Mouse (Mus musculus) myocyte (in vitro differentiated cells): ENCODE measurements at regions not wholly inside any gene's neighbourhood (a gene's known extent, or its start where the extent isn't known, plus 50 kb on each side); places are given as distances from the start of the nearest gene placed in this dataset.
"Not testable (repeated sequence)": the region's sequence is repeated elsewhere in the genome, so short reads cannot be mapped to it uniquely, and the experiment has no call there.

Experiments used
- H3K27me3 ChIP-seq: one replicate; pipeline ENCODE4 v1.6.1; 2011; ENCODE audit not compliant: control insufficient read depth, insufficient read depth, insufficient read length
- H3K36me3 ChIP-seq: one replicate; pipeline ENCODE4 v1.6.1; 2011; ENCODE audit not compliant: control insufficient read depth, insufficient read depth
- H3K4me2 ChIP-seq: one replicate; pipeline ENCODE4 v1.6.1; 2011; ENCODE audit warnings: low read depth, control low read depth
- H3K4me3 ChIP-seq: one replicate; pipeline ENCODE4 v1.5.1; 2011; ENCODE audit warnings: mild to moderate bottlenecking, control low read depth, moderate library complexity
- H3K79me2 ChIP-seq: one replicate; pipeline ENCODE4 v1.6.1; 2011; ENCODE audit not compliant: control insufficient read depth, insufficient read depth
- H3ac ChIP-seq: one replicate; pipeline ENCODE4 v1.6.1; 2011; ENCODE audit not compliant: control insufficient read depth, insufficient read length
- CEBPB ChIP-seq: IDR thresholded peaks from 2 replicates; pipeline ENCODE4 v1.6.1; 2011; ENCODE audit warnings: mild to moderate bottlenecking, moderate library complexity; ENCODE audit not compliant: poor library complexity, insufficient read depth, severe bottlenecking
- E2F4 ChIP-seq: IDR thresholded peaks from one replicate; pipeline ENCODE4 v1.6.1; 2011; ENCODE audit warnings: mild to moderate bottlenecking, control low read depth, moderate library complexity; ENCODE audit not compliant: insufficient read depth
- MAX ChIP-seq: IDR thresholded peaks from one replicate; pipeline ENCODE4 v1.6.1; 2011; ENCODE audit warnings: low read depth, mild to moderate bottlenecking, control low read depth
- MYOD1 ChIP-seq, 3 experiments: IDR thresholded peaks; one replicate each; pipeline ENCODE4 v1.6.1; 2011; ENCODE audit warnings: control low read depth in 2 of 3, low read depth in 2 of 3, mild to moderate bottlenecking in 2 of 3, moderate library complexity in 1 of 3; ENCODE audit not compliant: insufficient read length in 2 of 3, control insufficient read depth in 1 of 3
- MYOG ChIP-seq, 3 experiments: IDR thresholded peaks; one replicate each; pipeline ENCODE4 v1.6.1; 2011; ENCODE audit warnings: control low read depth in 2 of 3, low read depth in 2 of 3, mild to moderate bottlenecking in 2 of 3; ENCODE audit not compliant: insufficient read length in 2 of 3, control insufficient read depth in 1 of 3, insufficient read depth in 1 of 3
- POLR2A ChIP-seq: IDR thresholded peaks from one replicate; pipeline ENCODE4 v1.6.1; 2011; ENCODE audit warnings: low read depth, mild to moderate bottlenecking, control low read depth, moderate library complexity; ENCODE audit not compliant: insufficient read length
- POLR2AphosphoS2 ChIP-seq: IDR thresholded peaks from one replicate; pipeline ENCODE4 v1.6.1; 2011; ENCODE audit warnings: low read depth, control low read depth; ENCODE audit not compliant: insufficient read length
- REST ChIP-seq: IDR thresholded peaks from one replicate; pipeline ENCODE4 v1.6.1; 2011; ENCODE audit warnings: mild to moderate bottlenecking, control low read depth, moderate library complexity; ENCODE audit not compliant: insufficient read depth, insufficient read length
- SRF ChIP-seq: IDR thresholded peaks from one replicate; pipeline ENCODE4 v1.6.1; 2011; ENCODE audit warnings: low read depth; ENCODE audit not compliant: control insufficient read depth, insufficient read length
- TCF12 ChIP-seq: IDR thresholded peaks from one replicate; pipeline ENCODE4 v1.6.1; 2011; ENCODE audit warnings: mild to moderate bottlenecking, control low read depth; ENCODE audit not compliant: poor library complexity, insufficient read depth, severe bottlenecking
- TCF3 ChIP-seq: IDR thresholded peaks from one replicate; pipeline ENCODE4 v1.6.1; 2011; ENCODE audit warnings: low read depth, control low read depth; ENCODE audit not compliant: insufficient read length
- USF1 ChIP-seq: IDR thresholded peaks from one replicate; pipeline ENCODE4 v1.6.1; 2011; ENCODE audit warnings: low read depth, mild to moderate bottlenecking, control low read depth, moderate library complexity

- Histone ChIP-seq H3K27me3 (no peaks in the 10 kb centered on the region), H3K36me3 (no peaks in the 10 kb centered on the region), H3K4me3 (no peak overlapping the region), H3K79me2 (no peaks in the 10 kb centered on the region), H3ac (no peak overlapping the region), H3K4me2 (no peak overlapping the region)
- TF ChIP-seq TCF12: no peak
- no peak for TF ChIP-seq POLR2A
- TF ChIP-seq TCF3: no peak
- TF ChIP-seq MAX: no peak
- TF ChIP-seq REST: no peak
- no peak for TF ChIP-seq E2F4
Observed at GRCm38 (mm10) chr16:20818711-20819189, 84.4 kb upstream of the Thpo start.

DNA sequence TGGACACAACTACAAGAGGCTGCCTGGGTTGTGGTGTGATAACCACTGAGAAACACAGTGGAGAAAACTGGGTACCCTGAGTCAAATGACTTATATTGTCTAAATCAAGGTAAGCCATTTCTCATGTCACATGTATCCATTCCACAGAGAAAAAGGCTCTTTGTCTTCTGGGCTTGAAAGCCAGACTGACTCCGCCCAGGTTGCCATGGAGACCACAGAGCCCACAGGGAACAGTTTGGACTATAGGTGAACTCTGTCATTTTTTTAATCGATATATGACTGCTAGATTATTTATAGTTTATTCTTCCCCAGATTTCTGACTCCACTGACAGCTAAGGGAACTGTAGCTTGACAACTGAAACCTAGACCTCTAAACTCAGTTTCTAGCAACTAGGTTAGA lies 80.7 kb upstream of the Thpo start:
- no peaks in the 10 kb centered on the region for H3K79me2 ChIP-seq
- no peak overlapping the region for H3K4me2 ChIP-seq
- no peaks in the 10 kb centered on the region for H3K27me3 ChIP-seq
- TF ChIP-seq SRF: no peak
- TF ChIP-seq MAX: no peak
- no peak for TF ChIP-seq MYOD1 (IDR thresholded peaks at IDR 0.05; ENCODE audit: control insufficient read depth in 1 of 3, insufficient read length in 2 of 3, low read depth in 2 of 3)
- no peak for TF ChIP-seq POLR2A
- no peak for TF ChIP-seq E2F4
- no peak for TF ChIP-seq MYOG (IDR thresholded peaks at IDR 0.05; ENCODE audit: control insufficient read depth in 1 of 3, insufficient read depth in 1 of 3, insufficient read length in 2 of 3, low read depth in 2 of 3)
- no peak for TF ChIP-seq REST
- H3ac ChIP-seq: no peak overlapping the region
- H3K36me3 ChIP-seq: no peaks in the 10 kb centered on the region
- no peak overlapping the region for H3K4me3 ChIP-seq

DNA sequence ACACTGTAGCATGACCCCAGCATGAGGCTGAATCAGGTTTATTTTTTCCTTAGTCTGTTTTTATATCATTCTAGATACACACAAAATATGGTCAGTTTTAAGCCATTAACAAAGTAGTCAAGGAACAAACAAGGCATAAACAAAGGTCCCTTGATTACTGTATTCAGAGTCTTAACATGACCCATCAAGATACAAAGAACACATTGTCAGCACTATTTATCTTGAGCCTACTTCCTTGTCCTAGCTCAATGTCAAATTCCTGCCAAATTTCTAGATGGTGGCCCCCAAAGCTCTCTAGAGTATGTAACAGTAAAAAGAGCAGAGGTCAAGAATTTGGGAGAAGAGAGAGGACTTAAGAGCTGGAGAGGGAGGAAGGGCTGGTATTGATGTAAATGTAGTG lies 79.9 kb upstream of the Thpo start:
- H3K4me2 ChIP-seq: no peak overlapping the region
- H3ac ChIP-seq: no peak overlapping the region
- no peak overlapping the region for H3K4me3 ChIP-seq
- no peaks in the 10 kb centered on the region for H3K36me3 ChIP-seq
- TF ChIP-seq REST (no peak), MYOD1 (IDR thresholded peaks at IDR 0.05; ENCODE audit: control insufficient read depth in 1 of 3, insufficient read length in 2 of 3, low read depth in 2 of 3) (no peak), POLR2AphosphoS2 (no peak), POLR2A (no peak), TCF12 (no peak), USF1 (no peak), CEBPB (no peak), SRF (no peak), MAX (no peak), E2F4 (no peak), MYOG (IDR thresholded peaks at IDR 0.05; ENCODE audit: control insufficient read depth in 1 of 3, insufficient read depth in 1 of 3, insufficient read length in 2 of 3, low read depth in 2 of 3) (no peak), TCF3 (no peak)
- no peaks in the 10 kb centered on the region for H3K79me2 ChIP-seq
- no peaks in the 10 kb centered on the region for H3K27me3 ChIP-seq

GRCm38 (mm10) chr16:20812025-20812424 lies 77.7 kb upstream of the Thpo start:
- H3ac ChIP-seq, H3K4me3 ChIP-seq, H3K79me2 ChIP-seq, H3K4me2 ChIP-seq, H3K27me3 ChIP-seq, H3K36me3 ChIP-seq: not testable (repeated sequence)

- Histone ChIP-seq H3K79me2 (no peaks in the 10 kb centered on the region), H3K27me3 (no peaks in the 10 kb centered on the region), H3K4me2 (no peak overlapping the region), H3K36me3 (no peaks in the 10 kb centered on the region), H3K4me3 (no peak overlapping the region), H3ac (no peak overlapping the region)
- TF ChIP-seq POLR2A (no peak), MAX (no peak), USF1 (no peak), CEBPB (no peak), MYOD1 (IDR thresholded peaks at IDR 0.05; ENCODE audit: control insufficient read depth in 1 of 3, insufficient read length in 2 of 3, low read depth in 2 of 3) (no peak), SRF (no peak), REST (no peak), E2F4 (no peak), TCF3 (no peak), MYOG (IDR thresholded peaks at IDR 0.05; ENCODE audit: control insufficient read depth in 1 of 3, insufficient read depth in 1 of 3, insufficient read length in 2 of 3, low read depth in 2 of 3) (no peak), TCF12 (no peak), POLR2AphosphoS2 (no peak)
Observed at GRCm38 (mm10) chr16:20810322-20810721, 76.0 kb upstream of the Thpo start.
